Mouse (Mus musculus): ENCODE results near the gene Cabp4.

DNA sequence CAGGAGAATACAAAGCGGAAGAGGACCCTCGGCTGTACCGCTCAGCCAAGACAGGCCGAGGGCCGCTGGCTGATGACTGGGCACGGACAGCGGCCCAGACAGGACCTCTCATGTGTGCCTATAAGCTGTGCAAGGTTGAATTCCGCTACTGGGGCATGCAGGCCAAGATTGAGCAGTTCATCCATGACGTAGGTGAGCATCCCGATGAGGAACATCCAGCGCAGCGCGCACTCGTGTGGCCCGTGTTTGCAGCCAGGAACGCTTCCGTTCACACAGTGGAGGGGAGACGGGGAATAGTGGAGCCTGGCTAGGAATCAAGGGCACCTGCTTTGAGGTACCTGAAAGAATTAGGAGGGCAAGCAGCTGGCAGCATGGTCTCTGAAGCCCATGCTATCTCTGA lies 40.5 kb downstream of the Cabp4 start:
- TF ChIP-seq POLR2A (IDR thresholded peaks at IDR 0.05; ENCODE audit: extremely low read depth, insufficient read depth, low read length) (no peak), CTCF (IDR thresholded peaks at IDR 0.05; ENCODE audit: extremely low read depth, insufficient read depth, low read length) (no peak)

All from cortical plate, adult 2 months (tissue).